Mouse (Mus musculus): ENCODE data around the gene Larp6. TPM values are rescaled to one million over a fixed set of nuclear protein-coding genes. Genes with fewer than 3 reads are reported as not detected.

The Larp6 gene
- 1.9 and 2.1 TPM in 2 replicates for polyA plus RNA-seq (2014; fragmentation: Nextera tagmentation; extraction: Ambion mirVana)

GRCm38 (mm10) chr9:60712771-60713541 lies at the start of gene Larp6:
Gene Larp6 (plus strand): TSS chr9:60712989.
- 2% methylated on average over 40 of the region's 66 CpGs for WGBS
- peak within 1 kb of the TSS; percentile 80 for H3K9ac ChIP-seq (ENCODE audit: low read depth, low read length)
- ATAC-seq (ENCODE audit: low FRiP score) (no peak; the same call in 1 of the 2 replicates), DNase-seq (ENCODE audit: low spot score) (peak; percentile 61)
- H3K4me3 ChIP-seq (ENCODE audit: low read depth, low read length): peak within 1 kb of the TSS; percentile 50
- 0 out of 2 replicates have a peak, but pooled peaks cover 2% of the 10 kb centered on the region for H3K27me3 ChIP-seq (ENCODE audit: control insufficient read depth, insufficient read depth, low read length)
- 0 out of 2 replicates have a peak, but pooled peaks cover 2% of the 10 kb centered on the region for H3K4me1 ChIP-seq (replicated peaks; ENCODE audit: control insufficient read depth, insufficient read depth, low read length)
- H3K36me3 ChIP-seq (ENCODE audit: control insufficient read depth, insufficient read depth, low read length): no peaks in the 10 kb centered on the region
- peak within 1 kb of the TSS; percentile 98 for H3K4me2 ChIP-seq (replicated peaks; ENCODE audit: low read depth, low read length)
- H3K9me3 ChIP-seq (ENCODE audit: control insufficient read depth, low read length): no peaks in the 10 kb centered on the region
- no peak within 1 kb of the TSS for H3K27ac ChIP-seq (ENCODE audit: low read depth, low read length)

DNA sequence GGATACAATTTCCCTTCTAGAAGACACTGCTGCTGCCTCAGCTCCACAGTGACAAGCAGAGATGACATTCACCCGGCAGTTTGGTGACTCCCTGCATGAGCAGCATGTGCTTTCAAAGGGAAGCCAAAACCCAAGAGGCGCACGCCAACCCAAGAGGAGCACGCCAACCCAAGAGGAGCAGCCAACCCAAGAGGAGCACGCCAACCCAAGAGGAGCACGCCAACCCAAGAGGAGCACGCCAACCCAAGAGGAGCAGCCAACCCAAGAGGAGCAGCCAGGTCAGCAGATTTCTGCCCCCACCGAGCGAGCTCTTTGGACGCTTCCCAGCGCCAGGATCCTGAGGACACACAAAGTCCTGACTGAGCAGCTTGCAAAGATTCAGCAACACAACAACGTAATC lies 48.4 kb upstream of the Larp6 start:
- H3K4me2 ChIP-seq (replicated peaks; ENCODE audit: low read depth, low read length): no peak overlapping the region
- DNase-seq (ENCODE audit: low spot score): no peak
- H3K4me1 ChIP-seq (replicated peaks; ENCODE audit: control insufficient read depth, insufficient read depth, low read length): no peaks in the 10 kb centered on the region
- H3K27me3 ChIP-seq (ENCODE audit: control insufficient read depth, insufficient read depth, low read length): no peaks in the 10 kb centered on the region
- no peak overlapping the region for H3K4me3 ChIP-seq (ENCODE audit: low read depth, low read length)
- H3K9ac ChIP-seq (ENCODE audit: low read depth, low read length): no peak overlapping the region
- H3K27ac ChIP-seq (ENCODE audit: low read depth, low read length): no peak overlapping the region
- no peaks in the 10 kb centered on the region for H3K9me3 ChIP-seq (ENCODE audit: control insufficient read depth, low read length)
- H3K36me3 ChIP-seq (ENCODE audit: control insufficient read depth, insufficient read depth, low read length): no peaks in the 10 kb centered on the region; the same call in 1 of the 2 replicates
- 94% methylated on average over 12 of the region's 12 CpGs for WGBS
- ATAC-seq (ENCODE audit: low FRiP score): no peak

DNA sequence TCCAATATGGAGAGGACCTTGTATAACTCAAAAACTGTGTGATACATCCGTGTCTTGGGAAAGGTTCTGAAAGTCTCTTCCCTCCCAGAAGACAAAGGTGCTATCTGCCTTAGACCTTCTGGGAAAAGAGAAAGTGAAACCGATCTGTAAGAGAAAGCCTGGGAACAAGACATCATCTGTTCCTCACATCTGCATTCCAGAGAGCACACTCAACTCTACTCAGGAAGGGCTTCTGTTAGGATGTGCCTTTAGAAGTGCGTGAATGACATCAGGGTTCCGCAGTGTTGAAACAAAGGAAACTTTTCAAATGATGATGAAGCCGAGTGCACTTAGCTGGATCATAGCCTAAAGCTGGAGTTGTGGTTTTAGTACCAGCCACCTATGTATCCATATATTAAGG lies 47.9 kb upstream of the Larp6 start:
- Histone ChIP-seq H3K4me1 (replicated peaks; ENCODE audit: control insufficient read depth, insufficient read depth, low read length) (no peaks in the 10 kb centered on the region), H3K36me3 (ENCODE audit: control insufficient read depth, insufficient read depth, low read length) (no peaks in the 10 kb centered on the region; the same call in 1 of the 2 replicates), H3K27me3 (ENCODE audit: control insufficient read depth, insufficient read depth, low read length) (no peaks in the 10 kb centered on the region), H3K9me3 (ENCODE audit: control insufficient read depth, low read length) (no peaks in the 10 kb centered on the region), H3K9ac (ENCODE audit: low read depth, low read length) (no peak overlapping the region), H3K4me3 (ENCODE audit: low read depth, low read length) (no peak overlapping the region), H3K27ac (ENCODE audit: low read depth, low read length) (no peak overlapping the region), H3K4me2 (replicated peaks; ENCODE audit: low read depth, low read length) (no peak overlapping the region)
- 91% methylated on average over 5 of the region's 5 CpGs for WGBS
- ATAC-seq (ENCODE audit: low FRiP score) (no peak), DNase-seq (ENCODE audit: low spot score) (no peak)

DNA sequence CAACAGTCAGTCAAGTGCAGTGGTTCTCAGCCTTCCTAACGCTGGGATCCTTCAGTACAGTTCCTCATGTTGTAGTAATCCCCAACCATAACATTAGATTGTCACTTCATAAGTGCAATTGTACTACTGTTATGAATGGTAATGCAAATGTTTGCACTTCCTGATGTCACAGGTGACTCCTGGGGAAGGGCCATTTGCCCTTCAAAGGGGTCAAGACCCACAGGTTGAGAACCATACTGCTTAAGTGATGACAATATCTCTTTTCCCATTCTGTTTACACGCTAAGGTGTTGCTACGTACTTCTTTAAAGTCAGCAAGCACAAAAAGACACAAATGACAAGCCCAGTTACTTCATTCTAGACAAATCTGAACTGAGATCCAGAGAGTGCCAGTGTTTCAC lies 47.3 kb upstream of the Larp6 start:
- WGBS: 91% methylated on average over 3 of the region's 3 CpGs
- H3K27me3 ChIP-seq (ENCODE audit: control insufficient read depth, insufficient read depth, low read length): no peaks in the 10 kb centered on the region

GRCm38 (mm10) chr9:60668886-60669285 lies 43.9 kb upstream of the Larp6 start:
- WGBS: 79% methylated on average over 6 of the region's 6 CpGs
- ATAC-seq (ENCODE audit: low FRiP score) (no peak), DNase-seq (ENCODE audit: low spot score) (no peak)
- Histone ChIP-seq H3K4me1 (replicated peaks; ENCODE audit: control insufficient read depth, insufficient read depth, low read length) (no peaks in the 10 kb centered on the region), H3K4me3 (ENCODE audit: low read depth, low read length) (no peak overlapping the region), H3K9me3 (ENCODE audit: control insufficient read depth, low read length) (no peaks in the 10 kb centered on the region), H3K27ac (ENCODE audit: low read depth, low read length) (no peak overlapping the region), H3K27me3 (ENCODE audit: control insufficient read depth, insufficient read depth, low read length) (no peaks in the 10 kb centered on the region), H3K9ac (ENCODE audit: low read depth, low read length) (no peak overlapping the region), H3K4me2 (replicated peaks; ENCODE audit: low read depth, low read length) (no peak overlapping the region), H3K36me3 (ENCODE audit: control insufficient read depth, insufficient read depth, low read length) (no peaks in the 10 kb centered on the region; the same call in 1 of the 2 replicates)

More for the DNA sequence above, 47.3 kb upstream of the Larp6 start:
- Histone ChIP-seq H3K27ac (ENCODE audit: low read depth, low read length) (no peak overlapping the region), H3K9me3 (ENCODE audit: control insufficient read depth, low read length) (no peaks in the 10 kb centered on the region), H3K9ac (ENCODE audit: low read depth, low read length) (no peak overlapping the region), H3K4me2 (replicated peaks; ENCODE audit: low read depth, low read length) (no peak overlapping the region), H3K36me3 (ENCODE audit: control insufficient read depth, insufficient read depth, low read length) (no peaks in the 10 kb centered on the region; the same call in 1 of the 2 replicates), H3K4me3 (ENCODE audit: low read depth, low read length) (no peak overlapping the region), H3K4me1 (replicated peaks; ENCODE audit: control insufficient read depth, insufficient read depth, low read length) (no peaks in the 10 kb centered on the region)
- DNase-seq (ENCODE audit: low spot score): no peak
- ATAC-seq (ENCODE audit: low FRiP score): no peak

DNA sequence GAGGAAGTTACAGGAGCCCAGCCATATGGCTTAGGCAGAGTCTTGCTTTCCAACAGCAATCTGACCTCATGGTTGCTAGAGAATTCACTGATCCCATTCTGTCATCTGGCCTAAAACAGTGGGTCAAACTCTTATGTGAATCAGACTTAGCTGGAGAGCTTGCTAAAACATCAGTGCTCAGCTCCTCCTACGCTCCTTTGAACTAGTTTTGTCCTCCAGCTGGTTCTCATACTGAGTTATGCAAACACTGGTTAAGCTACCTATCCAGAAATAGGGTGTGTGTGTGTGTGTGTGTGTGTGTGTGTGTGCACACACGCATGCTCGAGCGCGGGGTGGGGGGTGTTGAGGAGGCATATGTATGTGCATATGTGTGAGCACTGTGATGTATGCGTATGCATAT lies 40.2 kb upstream of the Larp6 start:
- Histone ChIP-seq H3K4me1 (replicated peaks; ENCODE audit: control insufficient read depth, insufficient read depth, low read length) (no peaks in the 10 kb centered on the region), H3K4me3 (ENCODE audit: low read depth, low read length) (no peak overlapping the region), H3K27me3 (ENCODE audit: control insufficient read depth, insufficient read depth, low read length) (no peaks in the 10 kb centered on the region), H3K9me3 (ENCODE audit: control insufficient read depth, low read length) (no peaks in the 10 kb centered on the region), H3K9ac (ENCODE audit: low read depth, low read length) (no peak overlapping the region), H3K4me2 (replicated peaks; ENCODE audit: low read depth, low read length) (no peak overlapping the region), H3K36me3 (ENCODE audit: control insufficient read depth, insufficient read depth, low read length) (no peaks in the 10 kb centered on the region), H3K27ac (ENCODE audit: low read depth, low read length) (no peak overlapping the region)
- no peak for DNase-seq (ENCODE audit: low spot score)
- WGBS: 98% methylated on average over 6 of the region's 6 CpGs
- ATAC-seq (ENCODE audit: low FRiP score): no peak

GRCm38 (mm10) chr9:60674780-60675179 lies 38.0 kb upstream of the Larp6 start:
- Histone ChIP-seq H3K9ac (ENCODE audit: low read depth, low read length) (no peak overlapping the region), H3K27ac (ENCODE audit: low read depth, low read length) (no peak overlapping the region), H3K4me2 (replicated peaks; ENCODE audit: low read depth, low read length) (no peak overlapping the region), H3K4me3 (ENCODE audit: low read depth, low read length) (no peak overlapping the region), H3K9me3 (ENCODE audit: control insufficient read depth, low read length) (no peaks in the 10 kb centered on the region), H3K4me1 (replicated peaks; ENCODE audit: control insufficient read depth, insufficient read depth, low read length) (no peaks in the 10 kb centered on the region), H3K36me3 (ENCODE audit: control insufficient read depth, insufficient read depth, low read length) (no peaks in the 10 kb centered on the region), H3K27me3 (ENCODE audit: control insufficient read depth, insufficient read depth, low read length) (no peaks in the 10 kb centered on the region)
- DNase-seq (ENCODE audit: low spot score) (no peak), ATAC-seq (ENCODE audit: low FRiP score) (no peak)

DNA sequence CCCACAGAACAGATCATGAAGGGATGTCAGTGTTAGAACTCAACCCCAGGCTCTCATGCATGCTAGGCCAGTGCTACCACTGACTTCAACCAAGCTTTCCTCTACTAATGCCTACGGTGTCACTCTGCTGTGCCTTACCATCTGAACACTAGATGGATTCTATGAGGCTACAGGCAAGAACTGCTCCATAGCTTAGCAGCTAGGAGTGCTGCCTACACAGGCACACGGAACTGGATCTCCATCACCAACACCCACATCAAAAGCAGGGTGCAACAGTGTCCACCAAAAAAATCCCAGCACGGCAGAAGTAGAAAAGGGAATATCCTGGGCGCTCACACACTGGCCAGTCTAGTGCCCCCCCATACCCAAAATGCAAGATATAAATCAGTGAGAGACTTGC lies 36.4 kb upstream of the Larp6 start:
- no peaks in the 10 kb centered on the region for H3K4me1 ChIP-seq (replicated peaks; ENCODE audit: control insufficient read depth, insufficient read depth, low read length)
- H3K27ac ChIP-seq (ENCODE audit: low read depth, low read length): no peak overlapping the region
- ATAC-seq (ENCODE audit: low FRiP score): no peak
- DNase-seq (ENCODE audit: low spot score): no peak
- H3K4me3 ChIP-seq (ENCODE audit: low read depth, low read length): no peak overlapping the region
- no peak overlapping the region for H3K4me2 ChIP-seq (replicated peaks; ENCODE audit: low read depth, low read length)
- H3K36me3 ChIP-seq (ENCODE audit: control insufficient read depth, insufficient read depth, low read length): no peaks in the 10 kb centered on the region
- 95% methylated on average over 4 of the region's 4 CpGs for WGBS
- no peaks in the 10 kb centered on the region for H3K9me3 ChIP-seq (ENCODE audit: control insufficient read depth, low read length)
- H3K9ac ChIP-seq (ENCODE audit: low read depth, low read length): no peak overlapping the region
- H3K27me3 ChIP-seq (ENCODE audit: control insufficient read depth, insufficient read depth, low read length): no peaks in the 10 kb centered on the region

DNA sequence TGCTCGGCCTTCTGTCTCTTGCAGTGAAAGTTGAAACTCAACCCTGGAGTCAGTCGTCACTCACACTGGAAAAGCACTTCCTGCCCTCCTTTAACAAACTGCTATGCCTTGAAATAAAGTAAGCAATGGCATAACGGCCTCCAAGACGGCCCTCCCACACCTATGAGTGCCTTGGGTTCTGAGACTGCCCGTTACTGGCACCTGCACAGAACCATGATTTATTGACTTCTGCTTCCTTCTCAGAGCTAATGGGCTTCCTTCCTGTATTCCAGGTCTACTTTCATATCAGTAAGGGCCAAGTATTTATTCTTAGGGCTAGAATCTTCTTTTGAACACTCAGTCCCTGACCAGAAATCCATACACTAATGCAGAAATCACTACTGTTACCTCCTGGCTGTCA lies 33.9 kb upstream of the Larp6 start:
- Histone ChIP-seq H3K27me3 (ENCODE audit: control insufficient read depth, insufficient read depth, low read length) (no peaks in the 10 kb centered on the region), H3K4me1 (replicated peaks; ENCODE audit: control insufficient read depth, insufficient read depth, low read length) (no peaks in the 10 kb centered on the region), H3K4me2 (replicated peaks; ENCODE audit: low read depth, low read length) (no peak overlapping the region), H3K9ac (ENCODE audit: low read depth, low read length) (no peak overlapping the region), H3K4me3 (ENCODE audit: low read depth, low read length) (no peak overlapping the region), H3K36me3 (ENCODE audit: control insufficient read depth, insufficient read depth, low read length) (no peaks in the 10 kb centered on the region), H3K9me3 (ENCODE audit: control insufficient read depth, low read length) (no peaks in the 10 kb centered on the region), H3K27ac (ENCODE audit: low read depth, low read length) (no peak overlapping the region)
- no peak for ATAC-seq (ENCODE audit: low FRiP score)
- 84% methylated on average over 5 of the region's 5 CpGs for WGBS
- no peak for DNase-seq (ENCODE audit: low spot score)

Measured in hindbrain, embryonic 11.5 days (tissue).